Mouse (Mus musculus): Measurements from ENCODE around the gene Prr7. TPM values are rescaled to one million over a fixed set of nuclear protein-coding genes. Genes with fewer than 3 reads are reported as not detected.

Gene Prr7
- polyA plus RNA-seq, 1 experiment from 2014 or later: 1.6 TPM

DNA sequence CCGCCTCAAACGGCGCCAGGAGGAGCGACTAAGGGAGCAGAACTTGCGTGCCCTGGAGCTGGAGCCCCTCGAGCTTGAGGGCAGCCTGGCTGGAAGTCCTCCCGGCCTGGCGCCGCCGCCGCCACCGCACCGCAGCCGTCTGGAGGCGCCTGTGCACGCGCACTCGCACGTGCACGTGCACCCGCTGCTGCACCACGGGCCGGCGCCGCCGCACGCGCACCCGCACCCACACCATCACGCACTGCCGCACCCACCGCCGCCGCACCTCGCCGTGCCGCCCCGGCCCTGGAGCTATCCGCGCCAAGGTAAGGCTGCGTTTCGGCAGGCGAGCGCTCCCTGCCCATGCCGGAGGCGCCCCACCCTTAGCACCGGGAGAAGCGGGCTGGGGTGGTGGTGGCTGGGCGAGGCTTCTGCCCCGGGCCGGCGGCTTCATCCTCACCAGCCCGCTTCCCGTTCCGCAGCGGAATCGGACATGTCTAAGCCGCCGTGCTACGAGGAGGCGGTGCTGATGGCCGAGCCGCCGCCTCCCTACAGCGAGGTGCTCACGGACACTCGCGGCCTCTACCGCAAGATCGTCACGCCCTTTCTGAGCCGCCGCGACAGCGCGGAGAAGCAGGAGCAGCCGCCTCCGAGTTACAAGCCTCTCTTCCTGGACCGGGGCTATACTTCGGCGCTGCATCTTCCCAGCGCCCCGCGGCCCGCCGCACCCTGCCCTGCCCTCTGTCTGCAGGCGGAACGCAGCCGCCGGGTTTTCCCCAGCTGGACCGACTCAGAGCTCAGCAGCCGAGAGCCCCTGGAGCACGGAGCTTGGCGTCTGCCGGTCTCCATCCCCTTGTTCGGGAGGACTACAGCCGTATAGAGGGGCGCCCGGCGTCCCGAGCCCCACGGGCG is 8.3 kb downstream of the Prr7 start:
- H3K27me3 ChIP-seq: no peaks in the 10 kb centered on the region
- H3K9me3 ChIP-seq (replicated peaks): no peaks in the 10 kb centered on the region
- ATAC-seq: peak; percentile 48
- H3K4me3 ChIP-seq: peak overlapping the region; percentile 51
- 1% methylated on average over 100 of the region's 103 CpGs for WGBS
- H3K4me1 ChIP-seq: peaks cover 85% of the 10 kb centered on the region
- H3K4me2 ChIP-seq: peak overlapping the region; percentile 98
- peak overlapping the region; percentile 85 for H3K9ac ChIP-seq
- peak overlapping the region; percentile 90 for H3K27ac ChIP-seq
- peaks cover 45% of the 10 kb centered on the region for H3K36me3 ChIP-seq (ENCODE audit: poor library complexity, severe bottlenecking)

DNA sequence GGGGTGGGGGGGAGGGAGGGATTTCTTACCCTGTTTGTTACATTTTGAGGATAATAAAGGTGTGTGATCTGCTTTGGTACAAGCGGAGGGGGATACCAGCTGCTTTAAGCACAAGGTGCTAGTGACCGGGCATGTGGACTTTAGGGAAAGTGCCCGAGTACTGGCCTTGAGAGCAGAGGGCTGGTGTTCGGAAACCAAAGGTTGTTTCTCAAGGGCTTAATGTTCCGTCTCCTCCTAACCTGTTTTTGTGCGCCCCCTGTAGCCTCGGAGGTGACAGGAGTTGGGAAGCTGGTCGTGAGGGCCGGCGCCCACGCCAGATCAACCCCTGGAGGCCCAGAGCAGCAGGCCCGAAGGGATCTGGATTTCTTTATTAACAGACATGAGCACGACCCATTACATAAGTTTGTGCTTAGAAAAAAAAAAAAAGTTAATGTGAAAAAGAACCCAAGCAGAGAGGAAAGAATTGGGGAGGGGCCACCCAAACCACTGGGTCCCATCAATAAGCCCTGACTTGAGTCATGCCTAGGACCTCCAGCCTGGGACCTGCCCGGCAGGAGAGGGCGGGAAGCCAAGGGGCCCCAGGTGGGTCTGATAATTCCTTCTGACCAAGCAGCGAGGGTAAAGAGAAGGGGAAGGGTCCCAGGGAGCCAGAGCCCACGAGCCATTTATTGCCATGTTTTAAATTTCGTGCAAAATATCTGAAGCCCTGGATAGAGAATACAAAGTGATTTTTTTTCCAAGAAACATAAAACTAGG is 9.2 kb downstream of the Prr7 start:
- Histone ChIP-seq H3K4me3 (peak overlapping the region; percentile 51), H3K4me1 (peaks cover 81% of the 10 kb centered on the region), H3K27ac (peak overlapping the region; percentile 90), H3K36me3 (ENCODE audit: poor library complexity, severe bottlenecking) (peaks cover 53% of the 10 kb centered on the region), H3K27me3 (no peaks in the 10 kb centered on the region), H3K9me3 (replicated peaks) (no peaks in the 10 kb centered on the region), H3K9ac (peak overlapping the region; percentile 85), H3K4me2 (peak overlapping the region; percentile 98)
- ATAC-seq: no peak
- WGBS: 22% methylated on average over 18 of the region's 18 CpGs

DNA sequence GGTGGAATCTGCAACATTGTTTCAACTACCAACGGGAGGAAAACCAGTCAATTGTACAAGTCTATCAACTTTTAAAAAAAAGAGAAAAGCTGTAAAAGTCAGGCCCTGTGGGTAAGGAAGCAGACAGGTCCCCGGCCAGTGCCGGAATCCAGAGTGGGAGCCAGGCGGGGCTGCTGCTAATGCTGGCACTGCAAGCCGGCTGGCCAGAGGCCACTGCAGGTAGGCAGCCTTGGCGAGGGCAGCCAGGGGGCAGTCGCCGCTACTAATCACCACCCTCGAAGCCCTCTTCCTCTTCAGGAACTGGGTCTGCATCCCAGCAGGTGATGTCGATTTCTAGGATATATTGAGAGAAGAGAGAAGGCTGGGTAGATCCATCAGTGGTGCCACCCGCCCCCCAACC is 9.9 kb downstream of the Prr7 start:
- H3K9me3 ChIP-seq (replicated peaks): no peaks in the 10 kb centered on the region
- no peaks in the 10 kb centered on the region for H3K27me3 ChIP-seq
- peaks cover 60% of the 10 kb centered on the region for H3K36me3 ChIP-seq (ENCODE audit: poor library complexity, severe bottlenecking)
- peak overlapping the region; percentile 85; the same call in 1 of the 2 replicates for H3K9ac ChIP-seq
- no peak for ATAC-seq
- WGBS: 56% methylated on average over 11 of the region's 11 CpGs
- H3K4me2 ChIP-seq: peak overlapping the region; percentile 98
- H3K4me3 ChIP-seq: no peak overlapping the region
- 0 out of 2 replicates have a peak overlapping the region, but pooled peaks have one; percentile 48 for H3K27ac ChIP-seq
- H3K4me1 ChIP-seq: peaks cover 74% of the 10 kb centered on the region

DNA sequence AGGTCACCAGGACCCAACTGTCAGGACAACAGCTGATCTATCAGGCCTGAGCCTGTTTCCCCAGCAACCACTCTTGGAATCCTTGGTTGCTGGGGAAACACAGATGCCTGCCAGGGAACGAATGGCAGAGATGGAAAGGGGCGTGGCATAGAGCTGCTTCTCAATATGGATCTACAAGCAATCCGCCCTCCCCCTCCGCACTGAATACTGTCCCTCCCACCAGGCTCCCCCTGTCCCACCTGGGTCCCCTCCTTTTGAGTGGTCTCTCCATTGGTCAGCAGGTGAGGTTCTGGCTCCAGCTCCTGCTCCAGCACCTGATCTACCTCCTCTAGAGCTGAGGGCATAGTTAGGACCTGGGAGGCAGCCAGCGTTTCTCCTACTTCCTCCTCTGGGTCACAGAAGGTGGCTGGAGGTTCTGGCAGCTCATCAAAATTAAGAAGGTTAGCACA is 10.6 kb downstream of the Prr7 start:
- Histone ChIP-seq H3K4me3 (no peak overlapping the region), H3K36me3 (ENCODE audit: poor library complexity, severe bottlenecking) (peaks cover 67% of the 10 kb centered on the region), H3K27me3 (no peaks in the 10 kb centered on the region), H3K4me2 (peak overlapping the region; percentile 98), H3K9me3 (replicated peaks) (no peaks in the 10 kb centered on the region), H3K4me1 (peaks cover 67% of the 10 kb centered on the region), H3K9ac (peak overlapping the region; percentile 39; the same call in 1 of the 2 replicates), H3K27ac (peak overlapping the region; percentile 82)
- ATAC-seq: peak; percentile 32
- 16% methylated on average over 5 of the region's 5 CpGs for WGBS

- H3K9ac ChIP-seq: no peak overlapping the region
- peaks cover 56% of the 10 kb centered on the region for H3K4me1 ChIP-seq
- no peak for ATAC-seq
- no peaks in the 10 kb centered on the region for H3K9me3 ChIP-seq (replicated peaks)
- peaks cover 78% of the 10 kb centered on the region for H3K36me3 ChIP-seq (ENCODE audit: poor library complexity, severe bottlenecking)
- no peak overlapping the region for H3K4me3 ChIP-seq
- H3K27me3 ChIP-seq: no peaks in the 10 kb centered on the region
- 92% methylated on average over 5 of the region's 5 CpGs for WGBS
- no peak overlapping the region for H3K4me2 ChIP-seq
- peak overlapping the region; percentile 82 for H3K27ac ChIP-seq
These were observed 11.7 kb downstream of the Prr7 start for GRCm38 (mm10) chr13:55475750-55476149.

GRCm38 (mm10) chr13:55476256-55476655 is 12.2 kb downstream of the Prr7 start:
- WGBS: 96% methylated on average over 7 of the region's 8 CpGs
- H3K36me3 ChIP-seq (ENCODE audit: poor library complexity, severe bottlenecking): peaks cover 83% of the 10 kb centered on the region
- H3K4me1 ChIP-seq: peaks cover 51% of the 10 kb centered on the region
- no peak overlapping the region for H3K4me2 ChIP-seq
- no peaks in the 10 kb centered on the region for H3K27me3 ChIP-seq
- H3K9ac ChIP-seq: no peak overlapping the region
- no peaks in the 10 kb centered on the region for H3K9me3 ChIP-seq (replicated peaks)
- no peak for ATAC-seq
- peak overlapping the region; percentile 52 for H3K27ac ChIP-seq
- no peak overlapping the region for H3K4me3 ChIP-seq

DNA sequence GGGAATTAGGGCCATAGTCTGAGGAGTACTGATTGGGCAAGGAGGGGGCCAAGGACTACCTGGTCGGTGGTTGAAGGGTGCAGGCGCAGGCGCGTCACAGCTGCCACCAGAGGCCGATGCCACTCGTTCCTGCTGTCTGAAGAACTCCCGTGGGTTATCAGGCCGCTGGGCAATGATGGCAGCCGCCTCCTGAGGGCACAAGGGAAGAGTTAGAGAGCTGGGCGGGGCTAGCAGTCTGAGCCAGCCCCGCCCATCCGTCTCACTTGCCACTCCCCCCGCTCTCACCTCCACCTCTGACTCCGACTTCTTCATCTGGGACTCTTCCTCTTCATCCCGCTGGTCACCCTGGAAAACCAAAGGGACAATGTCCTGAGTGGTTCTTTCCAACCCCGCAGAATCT is 13.4 kb downstream of the Prr7 start:
- WGBS: 71% methylated on average over 16 of the region's 16 CpGs
- peaks cover 50% of the 10 kb centered on the region for H3K4me1 ChIP-seq
- no peak overlapping the region for H3K4me3 ChIP-seq
- H3K9me3 ChIP-seq (replicated peaks): no peaks in the 10 kb centered on the region
- ATAC-seq: no peak
- H3K27ac ChIP-seq: no peak overlapping the region
- H3K9ac ChIP-seq: no peak overlapping the region
- no peaks in the 10 kb centered on the region for H3K27me3 ChIP-seq
- H3K4me2 ChIP-seq: no peak overlapping the region
- peaks cover 95% of the 10 kb centered on the region for H3K36me3 ChIP-seq (ENCODE audit: poor library complexity, severe bottlenecking)

- peaks cover 99% of the 10 kb centered on the region for H3K36me3 ChIP-seq (ENCODE audit: poor library complexity, severe bottlenecking)
- no peaks in the 10 kb centered on the region for H3K9me3 ChIP-seq (replicated peaks)
- no peak overlapping the region for H3K27ac ChIP-seq
- no peak overlapping the region for H3K4me2 ChIP-seq
- 50% methylated on average over 5 of the region's 5 CpGs for WGBS
- no peak for ATAC-seq
- no peaks in the 10 kb centered on the region for H3K27me3 ChIP-seq
- no peak overlapping the region for H3K4me3 ChIP-seq
- no peak overlapping the region for H3K9ac ChIP-seq
- H3K4me1 ChIP-seq: peaks cover 50% of the 10 kb centered on the region
These were observed 14.0 kb downstream of the Prr7 start for GRCm38 (mm10) chr13:55478036-55478435.

DNA sequence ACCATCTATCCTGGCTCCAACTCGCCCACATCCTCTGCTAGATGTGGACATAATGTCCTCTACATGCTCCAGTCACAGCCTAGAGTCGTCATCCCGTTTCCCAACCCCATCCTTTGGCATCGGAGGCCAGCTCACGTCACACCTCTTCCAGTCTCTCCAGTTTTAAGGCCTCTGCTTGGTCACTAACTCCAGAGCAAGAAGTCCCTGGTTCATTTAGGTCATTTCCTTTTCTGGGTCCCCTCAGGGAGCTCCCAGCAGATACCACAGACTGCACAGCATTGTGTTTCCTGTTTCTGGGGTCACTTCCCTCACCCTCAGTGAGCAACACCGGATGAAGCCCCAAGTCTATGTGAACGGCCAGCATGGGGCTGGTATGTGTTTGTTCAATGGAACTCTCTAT is 14.9 kb downstream of the Prr7 start:
- 86% methylated on average over 7 of the region's 7 CpGs for WGBS
- H3K9ac ChIP-seq: no peak overlapping the region
- peaks cover 50% of the 10 kb centered on the region for H3K4me1 ChIP-seq
- H3K36me3 ChIP-seq (ENCODE audit: poor library complexity, severe bottlenecking): peaks cover 94% of the 10 kb centered on the region
- H3K27ac ChIP-seq: 0 out of 2 replicates have a peak overlapping the region, but pooled peaks have one; percentile 5
- no peaks in the 10 kb centered on the region for H3K9me3 ChIP-seq (replicated peaks)
- H3K4me3 ChIP-seq: no peak overlapping the region
- no peak overlapping the region for H3K4me2 ChIP-seq
- ATAC-seq: no peak
- no peaks in the 10 kb centered on the region for H3K27me3 ChIP-seq

- Histone ChIP-seq H3K4me2 (no peak overlapping the region), H3K9me3 (replicated peaks) (no peaks in the 10 kb centered on the region), H3K9ac (no peak overlapping the region), H3K4me3 (no peak overlapping the region), H3K36me3 (ENCODE audit: poor library complexity, severe bottlenecking) (peaks cover 85% of the 10 kb centered on the region), H3K4me1 (peaks cover 50% of the 10 kb centered on the region), H3K27me3 (no peaks in the 10 kb centered on the region), H3K27ac (peak overlapping the region; percentile 31; the same call in 1 of the 2 replicates)
- ATAC-seq: no peak
These were observed 15.9 kb downstream of the Prr7 start for GRCm38 (mm10) chr13:55479929-55480328.

DNA sequence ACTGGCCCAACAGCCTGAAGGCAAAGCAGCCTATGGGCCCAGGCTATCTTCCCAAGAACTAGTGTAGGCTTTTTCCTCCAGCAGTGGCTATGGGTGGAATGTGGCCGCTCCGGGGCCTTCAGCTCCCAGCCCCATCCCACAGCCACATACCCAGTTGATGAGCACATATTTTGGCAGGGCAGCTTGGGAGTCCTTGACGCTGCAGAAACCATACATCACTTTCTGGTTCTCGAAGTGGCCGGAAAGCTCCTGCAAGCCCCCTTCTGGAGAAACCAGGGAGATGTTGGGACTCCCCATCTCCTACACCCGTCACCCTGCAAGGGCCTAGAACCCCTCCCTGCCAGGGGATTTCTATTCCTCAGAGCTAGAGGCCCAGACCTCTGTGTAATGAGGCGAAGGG is 18.5 kb downstream of the Prr7 start:
- H3K9ac ChIP-seq: peak overlapping the region; percentile 100
- peak overlapping the region; percentile 99 for H3K27ac ChIP-seq
- H3K4me2 ChIP-seq: peak overlapping the region; percentile 98
- H3K9me3 ChIP-seq (replicated peaks): no peaks in the 10 kb centered on the region
- H3K36me3 ChIP-seq (ENCODE audit: poor library complexity, severe bottlenecking): peaks cover 62% of the 10 kb centered on the region
- ATAC-seq: no peak
- peaks cover 50% of the 10 kb centered on the region for H3K4me1 ChIP-seq
- no peaks in the 10 kb centered on the region for H3K27me3 ChIP-seq
- peak overlapping the region; percentile 99; the same call in 1 of the 2 replicates for H3K4me3 ChIP-seq
- 85% methylated on average over 7 of the region's 7 CpGs for WGBS

DNA sequence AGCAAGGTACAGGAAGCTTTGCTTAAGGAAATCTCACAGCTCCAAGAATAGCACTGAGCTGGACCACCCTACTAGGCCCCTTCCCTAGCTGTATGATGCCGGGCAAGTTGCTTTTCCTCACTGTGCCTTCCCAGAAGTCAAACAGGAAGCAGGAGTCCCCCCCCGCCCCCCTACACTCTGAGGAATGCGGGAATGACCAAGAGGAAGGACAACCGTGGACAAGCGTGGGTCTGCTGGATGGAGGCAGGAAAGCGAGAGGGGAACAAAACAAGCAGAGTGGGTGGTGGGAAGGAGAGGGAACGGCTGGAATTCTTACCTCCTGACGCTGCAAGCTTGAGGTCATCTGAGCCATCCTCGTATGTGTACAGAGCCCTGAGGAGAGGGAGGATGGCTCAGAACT is 19.0 kb downstream of the Prr7 start:
- Histone ChIP-seq H3K4me3 (peak overlapping the region; percentile 99), H3K27me3 (no peaks in the 10 kb centered on the region), H3K27ac (peak overlapping the region; percentile 99), H3K9ac (peak overlapping the region; percentile 100), H3K9me3 (replicated peaks) (no peaks in the 10 kb centered on the region), H3K4me2 (peak overlapping the region; percentile 98), H3K4me1 (peaks cover 51% of the 10 kb centered on the region), H3K36me3 (ENCODE audit: poor library complexity, severe bottlenecking) (peaks cover 57% of the 10 kb centered on the region)
- WGBS: 49% methylated on average over 9 of the region's 9 CpGs
- ATAC-seq: no peak

Data from forebrain, embryonic 13.5 days (tissue).